Mouse (Mus musculus): Measurements from ENCODE around the gene Abracl.

The Abracl gene

DNA sequence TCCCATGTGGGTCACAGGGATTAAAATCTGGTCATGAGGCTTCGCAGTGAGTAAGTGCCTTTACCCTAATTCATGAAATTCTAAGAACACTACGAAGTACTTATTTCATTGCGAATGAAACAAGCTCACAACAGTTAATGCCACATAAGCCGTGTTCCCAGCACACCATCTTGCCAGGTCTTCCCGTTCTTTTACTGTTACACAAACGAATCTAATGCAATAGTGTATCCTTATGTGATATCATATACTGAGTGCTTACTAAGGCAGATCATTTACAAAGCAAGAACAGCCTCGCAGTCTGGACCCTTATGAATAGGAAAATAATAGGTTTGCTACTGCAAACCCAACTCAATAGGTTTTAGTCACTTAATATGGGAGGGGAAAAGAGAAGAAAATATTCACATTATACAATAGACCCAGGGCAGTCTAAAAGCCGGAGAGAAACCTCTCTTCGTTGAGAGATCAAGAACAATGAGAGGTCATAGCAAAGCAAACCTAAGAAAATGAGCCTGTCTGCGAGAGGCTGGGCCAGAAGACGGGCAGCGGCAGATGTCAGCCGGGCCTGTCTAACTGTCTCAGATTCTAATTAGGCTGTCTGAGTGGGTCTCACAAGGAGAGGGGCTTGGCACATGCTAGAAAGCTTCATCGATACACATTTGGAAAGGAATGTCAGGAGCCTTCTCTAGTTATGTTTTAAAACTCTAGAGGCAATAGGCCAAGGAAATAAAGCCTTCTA is 1.3 kb downstream of the Abracl start:
- DNase-seq (ENCODE audit: low spot score), result no peak

DNA sequence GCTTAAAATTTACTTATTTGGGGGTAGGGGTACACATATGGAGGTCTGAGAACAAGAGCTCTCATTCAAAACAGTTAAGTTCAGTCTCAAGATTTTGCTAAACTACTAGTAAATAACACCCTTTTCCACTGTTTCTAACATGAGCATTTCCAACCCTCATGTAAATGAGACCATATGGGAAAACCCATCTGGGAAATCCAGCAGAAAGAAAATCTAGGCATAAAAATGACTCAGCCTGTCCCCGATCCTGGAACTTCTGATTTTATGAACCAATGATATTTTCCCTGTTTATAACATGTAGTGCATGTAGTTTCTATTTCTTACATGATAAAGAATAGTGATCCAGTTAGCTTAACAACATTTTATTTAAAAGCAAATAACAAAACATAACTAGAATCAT is 2.2 kb downstream of the Abracl start:
- no peak for DNase-seq (ENCODE audit: low spot score)

DNA sequence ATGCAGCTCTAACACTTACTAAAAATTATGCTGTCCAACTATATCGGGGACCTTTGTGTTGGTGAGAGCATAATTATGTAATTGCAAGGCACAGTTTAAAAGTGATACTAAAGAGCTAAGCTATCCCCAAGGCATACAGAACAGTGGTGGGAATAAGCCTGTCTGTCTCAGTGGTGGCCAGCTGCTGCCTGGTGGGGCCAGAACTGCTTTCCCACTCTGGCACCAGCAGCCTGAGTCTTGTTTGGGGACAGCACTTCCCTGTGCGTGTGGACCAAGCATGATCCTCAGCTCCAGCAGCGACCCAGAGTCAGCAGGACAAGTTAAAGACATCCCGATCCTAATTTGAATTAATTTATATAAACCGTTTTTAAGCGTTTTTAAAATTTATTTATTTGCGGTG is 2.6 kb downstream of the Abracl start:
- no peak for DNase-seq (ENCODE audit: low spot score)

DNA sequence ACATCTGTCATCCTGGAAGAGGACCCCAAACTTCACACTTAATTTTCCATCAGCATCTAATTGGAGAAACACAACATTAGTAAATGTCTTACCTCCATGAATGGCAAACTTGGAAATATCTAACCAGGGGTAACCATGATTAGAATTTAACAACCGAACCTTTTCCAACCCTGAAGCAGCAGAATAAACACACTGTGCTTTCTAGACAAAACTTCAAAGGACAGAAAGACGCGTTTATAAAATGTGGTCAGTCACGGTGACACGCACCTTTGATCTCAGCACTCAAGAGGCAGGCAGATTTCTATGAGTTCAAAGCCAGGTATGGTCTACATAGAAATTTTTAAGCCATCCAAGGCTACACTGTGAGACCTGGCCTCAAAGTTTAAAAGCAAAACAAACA is 11.3 kb downstream of the Abracl start:
- DNase-seq (ENCODE audit: low spot score), result no peak

DNA sequence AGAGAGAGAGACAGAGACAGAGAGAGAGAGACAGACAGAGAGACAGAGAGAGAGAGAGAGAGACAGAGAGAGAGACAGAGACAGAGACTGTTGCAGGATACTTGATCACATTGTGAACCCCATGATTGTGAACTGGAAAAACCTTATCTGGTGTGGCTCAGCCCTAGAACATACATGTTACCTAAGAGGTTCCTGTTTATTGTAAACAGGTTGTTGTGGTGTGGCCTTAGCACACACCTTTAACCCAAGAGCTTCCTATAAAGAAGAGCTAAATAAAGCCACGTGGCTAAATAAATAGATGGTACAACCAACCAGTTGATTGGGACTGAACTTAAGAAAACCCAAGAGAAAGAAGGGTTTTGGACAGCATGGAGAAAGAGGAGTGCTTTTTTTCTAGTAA is 13.3 kb downstream of the Abracl start:
- no peak for DNase-seq (ENCODE audit: low spot score)

DNA sequence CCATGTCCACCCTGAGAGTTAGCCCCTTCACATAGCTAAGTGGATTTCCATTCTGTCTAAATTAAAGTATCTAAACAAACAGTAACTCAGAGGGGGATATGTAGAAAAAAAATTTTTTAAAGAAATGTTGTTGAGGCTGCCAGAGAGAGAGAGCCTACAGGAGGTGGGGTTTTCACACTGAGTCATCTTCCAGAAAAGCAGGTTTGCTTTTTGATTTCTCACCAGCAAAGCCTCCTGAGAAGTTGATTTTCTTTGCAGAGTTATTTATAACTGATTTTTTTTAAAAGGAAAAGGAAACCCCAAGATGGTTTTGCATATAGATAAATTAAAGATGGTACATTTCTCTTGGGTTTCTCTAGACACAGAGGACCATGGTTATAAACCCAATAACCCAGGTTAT is 15.0 kb downstream of the Abracl start:
- DNase-seq (ENCODE audit: low spot score), result no peak

DNA sequence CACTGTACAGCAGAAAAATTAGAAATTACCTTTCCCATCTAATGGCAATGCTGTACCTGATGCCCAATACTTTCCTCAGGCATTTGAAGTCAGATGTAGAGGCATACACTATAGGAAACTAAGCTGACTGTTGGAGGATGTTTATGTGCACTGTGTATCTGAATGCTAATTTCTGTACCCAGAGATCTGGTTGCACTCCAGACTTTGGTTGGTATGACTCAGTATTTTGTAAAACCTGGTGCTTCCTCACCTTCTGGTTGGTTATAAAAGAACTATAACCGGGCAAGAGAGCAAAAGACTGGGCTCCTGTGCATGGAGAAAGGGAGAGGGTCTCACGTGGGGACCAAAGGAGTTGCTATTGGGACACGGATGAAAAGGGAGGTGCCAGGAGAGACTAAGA is 15.8 kb downstream of the Abracl start:
- DNase-seq (ENCODE audit: low spot score), result no peak

DNA sequence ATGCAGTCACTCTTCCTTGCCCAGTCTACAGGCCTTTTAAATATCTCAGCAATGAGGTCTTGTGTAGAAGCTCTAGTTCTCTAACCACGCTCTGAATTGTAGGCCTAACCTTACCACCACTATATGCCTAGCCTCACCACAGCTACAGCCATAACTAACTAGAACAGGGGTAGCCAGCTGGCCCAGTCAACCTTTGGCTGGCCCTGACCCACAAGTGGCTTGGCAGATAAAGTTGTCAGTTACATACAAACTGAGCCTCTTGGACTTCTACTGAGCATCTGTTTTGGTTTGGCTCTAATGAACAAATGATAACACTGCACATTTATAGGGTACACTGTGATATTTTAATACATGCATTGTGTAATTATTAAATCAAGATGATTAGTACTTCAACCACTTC is 16.3 kb downstream of the Abracl start:
- no peak for DNase-seq (ENCODE audit: low spot score)

DNA sequence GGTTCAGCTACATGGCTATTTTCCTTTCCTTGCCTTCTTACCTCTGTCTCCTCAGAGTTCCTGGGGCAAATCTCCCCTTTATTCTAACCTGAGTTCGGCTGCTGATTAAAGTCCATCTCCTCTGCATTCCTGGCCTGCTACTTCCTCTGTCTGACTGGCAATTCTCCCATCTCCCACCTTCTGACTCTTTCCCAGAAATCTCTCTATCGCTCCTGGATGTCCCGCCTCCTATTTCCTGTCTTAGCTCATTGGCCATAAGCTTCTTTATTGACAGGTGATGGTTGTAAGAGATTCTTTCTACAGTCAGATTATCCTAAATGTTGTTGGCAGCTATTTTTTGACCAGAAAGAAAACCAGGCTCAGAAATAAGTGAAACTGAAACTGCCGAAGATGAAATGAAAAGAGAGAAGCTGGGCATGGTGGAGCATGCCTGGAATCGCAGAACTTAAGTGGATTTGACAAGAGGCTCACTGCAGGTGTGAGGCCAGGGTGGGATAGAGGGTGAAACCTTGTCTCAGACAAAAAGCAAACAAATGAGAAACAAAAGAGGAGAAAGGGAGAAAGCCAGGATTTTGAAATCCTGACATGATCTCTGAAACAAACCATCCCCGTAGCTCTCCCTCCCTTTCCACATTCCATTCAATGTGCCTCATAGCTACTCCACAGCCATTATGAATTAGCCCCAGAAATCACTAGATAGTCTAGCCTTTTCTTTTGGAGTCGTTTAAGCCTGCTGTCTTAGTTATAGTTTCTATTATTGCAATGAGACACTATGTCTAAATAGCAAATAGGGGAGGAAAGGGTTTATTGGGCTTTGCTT is 17.7 kb downstream of the Abracl start:
- DNase-seq (ENCODE audit: low spot score), result no peak

DNA sequence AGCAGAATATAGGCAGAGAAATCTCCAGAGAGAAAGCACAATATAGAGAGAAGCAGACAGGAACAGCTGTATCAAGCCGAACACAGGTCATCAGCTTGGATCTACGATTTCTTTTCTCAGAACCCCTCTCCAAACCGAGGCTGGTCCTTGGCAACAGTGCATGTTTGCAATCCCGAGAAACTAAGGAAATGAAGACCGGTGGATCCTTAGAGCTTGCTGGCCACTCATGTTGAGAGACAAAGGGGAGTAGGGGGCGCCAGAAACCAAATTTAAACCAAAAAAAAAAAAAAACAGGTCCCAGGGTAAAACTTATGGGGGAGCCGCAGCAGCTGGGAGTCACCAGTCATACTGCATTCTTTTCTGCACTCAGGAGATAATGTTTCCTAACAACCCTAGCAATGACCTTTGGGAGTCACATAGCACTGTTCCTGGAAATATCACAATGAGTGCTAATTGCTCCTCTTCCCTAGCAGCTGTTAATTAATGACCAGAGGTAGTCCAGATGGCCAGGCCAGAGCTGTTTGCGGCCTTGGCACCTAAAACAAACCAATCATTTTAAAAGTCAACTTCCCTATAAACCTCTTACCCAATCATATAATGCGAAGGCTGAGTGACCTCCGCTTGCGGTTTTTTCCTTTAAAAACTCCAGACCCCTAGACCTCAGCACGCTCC is 19.0 kb downstream of the Abracl start:
- no peak for DNase-seq (ENCODE audit: low spot score)

DNA sequence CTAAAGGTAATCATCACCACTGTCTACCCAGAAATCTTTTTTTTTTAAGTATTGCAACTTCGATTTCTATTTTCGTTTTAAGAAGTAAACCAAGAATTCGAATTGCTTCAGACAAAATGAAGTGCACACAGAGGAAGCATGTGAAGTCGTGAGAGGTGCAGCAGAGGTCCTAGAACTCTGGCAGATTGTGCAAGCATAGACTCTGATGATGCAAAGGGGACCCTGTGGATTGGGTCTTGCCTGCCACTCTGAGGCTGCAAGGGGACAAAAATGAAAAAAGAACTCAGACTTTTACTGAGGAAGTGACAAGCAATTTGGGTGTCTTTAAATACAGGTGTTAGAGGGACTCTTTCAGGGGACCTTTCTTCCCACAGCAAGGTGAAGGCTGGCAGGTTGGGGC is 32.5 kb downstream of the Abracl start:
- DNase-seq (ENCODE audit: low spot score), result no peak

DNA sequence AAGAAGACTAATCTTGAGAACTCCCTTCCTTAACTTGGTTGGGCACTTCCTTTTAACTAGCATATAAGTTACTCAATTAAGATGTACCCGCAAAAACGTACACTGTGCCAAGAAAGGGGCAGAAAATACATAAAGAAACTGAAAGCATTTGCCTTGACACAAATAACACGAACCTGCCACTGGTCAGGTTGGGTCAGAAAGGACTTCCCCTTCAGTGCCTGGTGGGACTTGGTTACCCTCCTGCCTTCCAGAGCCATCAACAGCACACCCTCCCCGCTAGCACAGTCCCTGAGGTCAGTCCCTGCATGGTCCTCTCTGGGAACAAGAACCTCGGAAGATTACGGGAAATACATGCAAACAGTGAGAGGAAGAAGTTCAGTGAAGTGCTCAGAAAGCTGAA is 34.0 kb downstream of the Abracl start:
- DNase-seq (ENCODE audit: low spot score), result no peak

DNA sequence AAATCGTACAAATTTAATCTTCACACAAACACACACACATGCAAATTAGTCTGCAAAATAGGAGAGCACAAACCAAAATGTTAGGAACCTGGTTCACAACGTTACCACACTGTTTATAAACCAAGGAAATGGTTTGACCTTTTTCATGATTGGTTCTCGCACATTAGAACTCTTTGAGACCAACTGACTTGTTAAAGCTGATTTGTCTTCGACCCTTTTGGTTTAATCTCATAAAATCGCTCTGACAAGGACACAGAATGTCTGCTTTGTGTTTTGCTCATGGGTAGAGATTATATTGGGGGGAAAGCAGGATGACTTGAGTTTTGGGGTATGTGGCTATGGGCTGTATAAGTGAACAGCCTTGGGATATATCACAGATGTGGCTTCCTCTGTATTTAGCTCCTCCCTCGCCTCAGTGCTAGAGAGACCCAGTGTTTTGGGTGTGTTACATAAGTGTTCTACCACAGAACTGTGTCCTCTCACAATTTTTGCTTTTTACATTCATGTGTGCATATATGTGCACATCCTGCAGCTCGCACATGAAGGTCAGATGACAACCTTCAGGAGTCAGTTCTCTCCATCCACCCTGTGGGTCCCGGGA is 35.2 kb downstream of the Abracl start:
- no peak for DNase-seq (ENCODE audit: low spot score)

DNA sequence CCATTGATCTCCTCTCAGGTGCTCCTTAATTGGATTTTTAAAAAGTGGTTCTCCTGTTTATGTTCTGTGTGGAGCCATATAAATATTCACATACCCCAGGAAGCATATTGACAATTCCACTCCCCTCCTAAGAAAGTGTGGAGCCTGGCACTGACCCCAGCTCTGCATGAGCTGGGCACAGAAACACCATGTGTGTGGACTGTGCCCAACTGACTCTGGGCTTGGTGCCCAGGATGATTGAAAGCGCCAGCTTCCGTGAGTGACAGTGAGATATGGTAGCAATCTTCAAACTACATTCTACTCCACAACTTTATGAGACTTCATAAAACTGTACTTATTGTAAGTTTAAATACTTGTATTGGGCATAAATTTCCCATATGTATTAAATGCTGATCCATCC is 39.8 kb downstream of the Abracl start:
- no peak for DNase-seq (ENCODE audit: low spot score)

DNA sequence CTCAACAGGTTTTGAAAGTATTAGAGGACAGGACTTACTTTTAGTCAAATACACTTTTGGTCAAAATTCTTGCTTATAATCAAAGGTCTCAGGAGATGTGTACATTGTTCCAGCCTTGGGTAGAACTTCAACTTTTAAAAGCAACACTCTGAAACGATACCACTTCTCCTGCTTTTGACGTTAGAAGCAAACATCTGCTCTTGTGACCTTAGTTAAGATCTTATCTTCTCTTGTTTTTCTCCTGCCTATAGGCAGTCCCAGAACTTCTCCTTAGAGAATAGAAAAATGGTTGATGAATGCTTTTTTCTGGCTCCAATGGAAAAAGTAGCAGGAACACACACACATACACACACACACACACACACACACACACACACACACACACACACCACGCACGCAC is 57.0 kb downstream of the Abracl start:
- DNase-seq (ENCODE audit: low spot score), result no peak

Measured in urinary bladder, postnatal 25 days (tissue).